Mouse (Mus musculus) B cell, adult 62 days (primary cell): ENCODE data around the gene Dtx1. TPM values are rescaled to one million over a fixed set of nuclear protein-coding genes. Genes with fewer than 3 reads are reported as not detected.

ENCODE experiments used
- total RNA-seq: library from RNA; stranded (reverse); gene quantifications from 4 replicates; pipeline ENCODE4 v1.2.4, GENCODE M21; 2023

Dtx1 gene
- total RNA-seq: 228 to 277 TPM (median 246 TPM) in 4 replicates

DNA sequence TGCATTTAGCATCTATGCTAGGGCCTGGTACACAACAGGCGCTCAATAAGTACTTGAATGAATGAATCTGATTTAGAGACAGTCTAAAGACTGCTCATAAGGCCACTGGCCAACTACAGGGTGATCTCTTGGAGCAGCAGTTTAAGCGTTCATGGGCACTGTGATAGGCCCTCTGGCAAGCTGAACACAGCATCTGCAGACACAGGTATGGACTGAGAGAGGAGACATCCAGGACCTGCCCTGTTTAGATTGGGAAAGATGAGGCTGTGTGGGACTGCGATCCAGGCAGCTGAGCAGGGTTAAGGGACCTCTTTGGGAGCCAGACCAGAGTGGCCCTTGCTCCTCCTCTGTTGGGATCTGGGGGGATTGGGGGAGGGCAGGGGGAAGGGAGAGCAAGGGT lies at the start of gene Dtx1:
Gene Dtx1, minus strand, starts transcription at position 101 of the 400 bp plus-strand sequence.

DNA sequence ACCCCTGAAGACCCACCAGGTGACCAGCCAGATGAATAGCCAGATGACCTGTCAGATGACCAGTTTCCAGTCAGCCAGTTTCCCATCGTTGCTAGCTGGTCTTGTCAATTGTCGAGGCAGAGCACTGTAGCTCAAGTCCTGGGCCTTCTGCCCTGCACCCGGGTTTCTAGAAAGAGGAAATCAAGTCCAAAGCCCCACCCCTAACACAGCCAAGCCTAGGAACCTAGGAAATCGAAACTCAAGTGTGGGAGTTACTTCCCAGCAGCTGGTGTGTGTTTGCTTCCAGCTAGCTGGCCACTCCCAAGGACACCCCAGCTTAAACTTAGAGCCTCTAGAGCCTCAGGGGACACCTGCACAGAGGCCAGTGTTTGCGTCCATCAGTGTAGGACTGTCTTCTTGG lies 38.0 kb upstream of the Dtx1 start, which contains the start of gene Oas2:
Gene Oas2, minus strand, starts transcription at position 166 of the 400 bp plus-strand sequence.

DNA sequence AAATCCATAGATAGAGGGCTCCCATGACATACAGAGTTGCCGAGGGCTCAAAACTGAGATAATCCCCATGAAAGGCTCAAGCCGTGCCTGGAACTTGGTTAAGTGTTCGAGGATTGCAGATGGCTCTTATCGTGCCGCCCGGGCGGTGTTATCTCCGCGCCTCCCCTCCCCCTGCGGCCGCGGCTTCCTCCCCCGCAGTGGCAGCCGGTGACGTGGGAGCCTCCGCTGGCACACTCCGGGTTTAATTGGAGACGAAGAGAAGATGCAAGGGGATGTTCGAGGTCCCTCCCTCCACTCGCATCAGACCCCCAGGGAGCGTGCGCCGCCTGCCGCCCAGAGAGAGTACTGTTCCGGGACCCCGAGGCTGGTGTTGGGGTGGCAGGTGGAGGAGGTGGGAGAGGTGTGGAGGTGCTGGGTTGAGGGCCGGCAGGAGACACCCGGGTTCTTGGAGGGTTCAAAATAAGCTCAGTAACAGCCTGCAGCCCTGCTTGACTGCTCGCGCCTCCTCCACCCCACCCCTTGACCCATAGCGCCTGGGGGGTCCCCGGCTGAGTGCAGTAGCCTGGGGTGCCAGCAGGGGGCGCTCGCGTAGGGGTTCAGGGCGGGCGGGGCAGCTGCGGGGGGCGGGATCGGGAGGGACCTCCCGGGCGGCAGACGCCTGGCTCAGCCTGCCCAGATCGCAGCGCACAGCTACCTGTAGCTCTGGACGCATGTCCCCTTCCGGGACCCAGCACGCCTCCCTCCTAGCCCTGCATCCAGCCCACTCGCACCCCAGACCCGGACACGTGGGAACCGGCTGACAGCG lies 63.0 kb downstream of the Dtx1 start, which contains the start of gene Rasal1:
Gene Rasal1, plus strand, starts transcription at position 244 of the 805 bp plus-strand sequence.

DNA sequence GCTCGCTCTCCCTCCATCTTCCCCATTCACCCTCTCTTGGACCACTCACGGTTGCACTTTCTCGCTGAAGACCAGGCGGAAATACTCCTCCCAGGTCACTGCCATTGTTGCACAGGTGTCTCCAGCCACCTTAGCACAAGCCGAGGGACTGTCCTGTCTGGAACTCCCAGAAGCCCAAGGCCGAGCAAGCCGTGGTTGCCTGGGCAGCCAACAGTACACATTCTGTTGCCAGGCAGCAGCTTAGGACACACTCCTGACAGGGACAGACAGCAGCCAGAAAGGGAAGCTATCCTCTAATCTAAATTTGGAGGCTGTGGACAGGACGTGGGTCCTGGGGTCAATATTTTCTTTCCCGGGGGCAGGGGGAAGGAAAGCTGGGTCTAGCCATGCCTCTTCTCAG lies 77.6 kb downstream of the Dtx1 start, which contains the start of gene Cfap73:
Gene Cfap73, minus strand, starts transcription at position 105 of the 400 bp plus-strand sequence.

Other genes with a start within 250 kb of the Dtx1 start
- not detected in 4 replicates for gene Sdsl, start 239.1 kb downstream of the Dtx1 start, total RNA-seq
- not detected in 4 replicates for gene Sds, start 235.4 kb downstream of the Dtx1 start, total RNA-seq
- gene Plbd2, start 208.3 kb downstream of the Dtx1 start, total RNA-seq: 29.8 to 35.9 TPM (median 33.5 TPM) in 4 replicates
- 11.4 to 19.2 TPM (median 13.0 TPM) in 4 replicates for gene Slc8b1, start 200.8 kb downstream of the Dtx1 start, total RNA-seq
- 40.1 to 50.7 TPM (median 44.5 TPM) in 4 replicates for gene Tpcn1, start 123.3 kb downstream of the Dtx1 start, total RNA-seq
- gene Iqcd, start 122.9 kb downstream of the Dtx1 start, total RNA-seq: not detected in 4 replicates
- gene Rita1, start 99.3 kb downstream of the Dtx1 start, total RNA-seq: 4.4 to 7.2 TPM (median 5.3 TPM) in 4 replicates
- gene Ddx54, start 99.2 kb downstream of the Dtx1 start, total RNA-seq: 159 to 178 TPM (median 172 TPM) in 4 replicates
- not detected in 4 replicates for gene Cfap73, start 77.7 kb downstream of the Dtx1 start, total RNA-seq
- 48.7 to 62.6 TPM (median 52.0 TPM) in 4 replicates for gene Rasal1, start 63.1 kb downstream of the Dtx1 start, total RNA-seq
- gene Oas2, start 37.9 kb upstream of the Dtx1 start, total RNA-seq: 4.9 to 6.1 TPM (median 5.6 TPM) in 4 replicates
- 2.6 to 3.2 TPM (median 2.9 TPM) in 4 replicates for gene Oas3, start 65.7 kb upstream of the Dtx1 start, total RNA-seq
- gene Oas1e, start 83.6 kb upstream of the Dtx1 start, total RNA-seq: 0.41 to 1.0 TPM (median 0.57 TPM) in 3 of 4 replicates, not detected in the other
- 10.9 to 17.7 TPM (median 13.6 TPM) in 4 replicates for gene Oas1c, start 100.6 kb upstream of the Dtx1 start, total RNA-seq
- not detected in 4 replicates for gene Oas1f, start 135.4 kb upstream of the Dtx1 start, total RNA-seq
- gene Oas1h, start 149.5 kb upstream of the Dtx1 start, total RNA-seq: not detected in 4 replicates
- 0.35 to 0.75 TPM (median 0.43 TPM) in 3 of 4 replicates, not detected in the other for gene Oas1g, start 175.7 kb upstream of the Dtx1 start, total RNA-seq
- 1.6 to 2.9 TPM (median 2.5 TPM) in 4 replicates for gene Oas1a, start 195.6 kb upstream of the Dtx1 start, total RNA-seq
- not detected in 4 replicates for gene Oas1d, start 202.6 kb upstream of the Dtx1 start, total RNA-seq